Mouse (Mus musculus) gastrocnemius, adult 18-20 months (tissue): Measurements from ENCODE around the gene Celsr2. TPM values are rescaled to one million over a fixed set of nuclear protein-coding genes. Genes with fewer than 3 reads are reported as not detected.

Experiments
- DNase-seq: peaks from one replicate; pipeline ENCODE4 v3.0.0; 2021; ENCODE audit warnings: low spot score
- total RNA-seq, 2 experiments: library from RNA; stranded (reverse); gene quantifications; 2 replicates each; pipeline ENCODE4 v1.2.3; 2021

Gene Celsr2
- total RNA-seq, 2 experiments from 2014 or later: 10.0 to 11.6 TPM

GRCm38 (mm10) chr3:108381945-108382875, 33.1 kb downstream of the Celsr2 start:
- no peak for DNase-seq

- no peak for DNase-seq
Measured at GRCm38 (mm10) chr3:108380695-108381094, 34.7 kb downstream of the Celsr2 start.

- DNase-seq: no peak
Measured at GRCm38 (mm10) chr3:108378875-108379663, 36.3 kb downstream of the Celsr2 start.

- DNase-seq: no peak
Measured at GRCm38 (mm10) chr3:108372691-108373090, 42.7 kb downstream of the Celsr2 start.

- no peak for DNase-seq
Measured at GRCm38 (mm10) chr3:108372274-108372673, 43.1 kb downstream of the Celsr2 start.

- DNase-seq: no peak
Measured at GRCm38 (mm10) chr3:108368721-108369120, 46.6 kb downstream of the Celsr2 start.

GRCm38 (mm10) chr3:108367828-108368227, 47.5 kb downstream of the Celsr2 start:
- no peak for DNase-seq

- no peak for DNase-seq
Measured at GRCm38 (mm10) chr3:108367173-108367572, 48.2 kb downstream of the Celsr2 start.

- DNase-seq: no peak
Measured at GRCm38 (mm10) chr3:108364270-108364995, 50.9 kb downstream of the Celsr2 start, which contains the start of gene Mybphl. Mybphl (plus strand) TSS chr3:108364911.

GRCm38 (mm10) chr3:108363626-108364025, 51.7 kb downstream of the Celsr2 start:
- peak; percentile 34 for DNase-seq

- no peak for DNase-seq
Measured at GRCm38 (mm10) chr3:108360894-108361293, 54.5 kb downstream of the Celsr2 start.

GRCm38 (mm10) chr3:108358445-108358844, 56.9 kb downstream of the Celsr2 start:
- DNase-seq: no peak

GRCm38 (mm10) chr3:108357051-108357450, 58.3 kb downstream of the Celsr2 start:
- DNase-seq: no peak

GRCm38 (mm10) chr3:108355245-108355644, 60.1 kb downstream of the Celsr2 start:
- DNase-seq: no peak

- no peak for DNase-seq
Measured at GRCm38 (mm10) chr3:108348376-108348775, 67.0 kb downstream of the Celsr2 start.

GRCm38 (mm10) chr3:108345855-108346254, 69.5 kb downstream of the Celsr2 start:
- DNase-seq: no peak

GRCm38 (mm10) chr3:108342185-108342584, 73.2 kb downstream of the Celsr2 start:
- no peak for DNase-seq

- no peak for DNase-seq
Measured at GRCm38 (mm10) chr3:108341040-108341439, 74.3 kb downstream of the Celsr2 start.
